Mouse (Mus musculus): ENCODE measurements at regions not wholly inside any gene's neighbourhood (a gene's known extent, or its start where the extent isn't known, plus 50 kb on each side); places are given as distances from the start of the nearest gene placed in this dataset.

- Histone ChIP-seq H3K4me3 (no peak overlapping the region), H3K27ac (no peak overlapping the region), H3K36me3 (ENCODE audit: control insufficient read depth, insufficient read depth, low read length) (no peaks in the 10 kb centered on the region), H3K9ac (ENCODE audit: low read depth, low read length) (no peak overlapping the region), H3K79me2 (replicated peaks; ENCODE audit: control insufficient read depth, insufficient read depth, low read length) (no peaks in the 10 kb centered on the region), H3K27me3 (ENCODE audit: control insufficient read depth, insufficient read depth, low read length) (no peaks in the 10 kb centered on the region), H3K4me1 (ENCODE audit: control insufficient read depth, insufficient read depth, low read length) (no peaks in the 10 kb centered on the region)
- no peak for DNase-seq
- 43% methylated on average over 1 of the region's 1 CpGs for WGBS
- intact Hi-C loops (cut with DNase I): no loop called here
- TF ChIP-seq CTCF (IDR thresholded peaks at IDR 0.05) (no peak), POLR2A (IDR thresholded peaks at IDR 0.05; ENCODE audit: insufficient read depth, low read depth, low read length) (no peak), EP300 (IDR thresholded peaks at IDR 0.05; ENCODE audit: insufficient read depth, low read depth, low read length) (no peak)
These were observed 686.2 kb downstream of the Tmem132b start for GRCm38 (mm10) chr5:126217746-126218145.

- 84% methylated on average over 3 of the region's 3 CpGs for WGBS
- no peak for DNase-seq
- Histone ChIP-seq H3K27ac (no peak overlapping the region), H3K4me3 (no peak overlapping the region), H3K27me3 (ENCODE audit: control insufficient read depth, insufficient read depth, low read length) (no peaks in the 10 kb centered on the region), H3K9ac (ENCODE audit: low read depth, low read length) (no peak overlapping the region), H3K36me3 (ENCODE audit: control insufficient read depth, insufficient read depth, low read length) (no peaks in the 10 kb centered on the region), H3K79me2 (replicated peaks; ENCODE audit: control insufficient read depth, insufficient read depth, low read length) (no peaks in the 10 kb centered on the region), H3K4me1 (ENCODE audit: control insufficient read depth, insufficient read depth, low read length) (no peaks in the 10 kb centered on the region)
- no peak for TF ChIP-seq EP300 (IDR thresholded peaks at IDR 0.05; ENCODE audit: insufficient read depth, low read depth, low read length)
- TF ChIP-seq CTCF (IDR thresholded peaks at IDR 0.05): no peak
- no peak for TF ChIP-seq POLR2A (IDR thresholded peaks at IDR 0.05; ENCODE audit: insufficient read depth, low read depth, low read length)
- intact Hi-C loops (cut with DNase I): no loop called here
These were observed 692.1 kb downstream of the Tmem132b start for GRCm38 (mm10) chr5:126223696-126224095.

- Histone ChIP-seq H3K4me3 (no peak overlapping the region), H3K27ac (no peak overlapping the region), H3K79me2 (replicated peaks; ENCODE audit: control insufficient read depth, insufficient read depth, low read length) (no peaks in the 10 kb centered on the region), H3K9ac (ENCODE audit: low read depth, low read length) (no peak overlapping the region), H3K4me1 (ENCODE audit: control insufficient read depth, insufficient read depth, low read length) (no peaks in the 10 kb centered on the region), H3K27me3 (ENCODE audit: control insufficient read depth, insufficient read depth, low read length) (no peaks in the 10 kb centered on the region), H3K36me3 (ENCODE audit: control insufficient read depth, insufficient read depth, low read length) (no peaks in the 10 kb centered on the region)
- TF ChIP-seq CTCF (IDR thresholded peaks at IDR 0.05) (no peak), EP300 (IDR thresholded peaks at IDR 0.05; ENCODE audit: insufficient read depth, low read depth, low read length) (no peak), POLR2A (IDR thresholded peaks at IDR 0.05; ENCODE audit: insufficient read depth, low read depth, low read length) (no peak)
- intact Hi-C loops (cut with DNase I): no loop called here
- 62% methylated on average over 4 of the region's 4 CpGs for WGBS
- DNase-seq: no peak
These were observed 699.2 kb downstream of the Tmem132b start for GRCm38 (mm10) chr5:126230768-126231167.

GRCm38 (mm10) chr5:126238071-126238470 lies 706.5 kb downstream of the Tmem132b start:
- intact Hi-C loops (cut with DNase I): no loop called here
- no peak for DNase-seq
- no peak for TF ChIP-seq POLR2A (IDR thresholded peaks at IDR 0.05; ENCODE audit: insufficient read depth, low read depth, low read length)
- 50% methylated on average over 3 of the region's 3 CpGs for WGBS
- H3K9ac ChIP-seq (ENCODE audit: low read depth, low read length): no peak overlapping the region
- H3K27me3 ChIP-seq (ENCODE audit: control insufficient read depth, insufficient read depth, low read length): no peaks in the 10 kb centered on the region
- no peaks in the 10 kb centered on the region for H3K79me2 ChIP-seq (replicated peaks; ENCODE audit: control insufficient read depth, insufficient read depth, low read length)
- no peak overlapping the region for H3K27ac ChIP-seq
- no peaks in the 10 kb centered on the region for H3K36me3 ChIP-seq (ENCODE audit: control insufficient read depth, insufficient read depth, low read length)
- no peaks in the 10 kb centered on the region for H3K4me1 ChIP-seq (ENCODE audit: control insufficient read depth, insufficient read depth, low read length)
- no peak overlapping the region for H3K4me3 ChIP-seq

- Histone ChIP-seq H3K36me3 (ENCODE audit: control insufficient read depth, insufficient read depth, low read length) (no peaks in the 10 kb centered on the region), H3K4me1 (ENCODE audit: control insufficient read depth, insufficient read depth, low read length) (no peaks in the 10 kb centered on the region), H3K79me2 (replicated peaks; ENCODE audit: control insufficient read depth, insufficient read depth, low read length) (no peaks in the 10 kb centered on the region), H3K27ac (no peak overlapping the region), H3K9ac (ENCODE audit: low read depth, low read length) (no peak overlapping the region), H3K4me3 (no peak overlapping the region), H3K27me3 (ENCODE audit: control insufficient read depth, insufficient read depth, low read length) (no peaks in the 10 kb centered on the region)
- TF ChIP-seq EP300 (IDR thresholded peaks at IDR 0.05; ENCODE audit: insufficient read depth, low read depth, low read length) (no peak), CTCF (IDR thresholded peaks at IDR 0.05) (no peak), POLR2A (IDR thresholded peaks at IDR 0.05; ENCODE audit: insufficient read depth, low read depth, low read length) (no peak)
- intact Hi-C loops (cut with DNase I): no loop called here
- 58% methylated on average over 2 of the region's 2 CpGs for WGBS
- no peak for DNase-seq
These were observed 714.2 kb downstream of the Tmem132b start for GRCm38 (mm10) chr5:126245776-126246175.

GRCm38 (mm10) chr5:126250331-126250730 lies 718.8 kb downstream of the Tmem132b start:
- intact Hi-C loops (cut with DNase I): no loop called here
- Histone ChIP-seq H3K36me3 (ENCODE audit: control insufficient read depth, insufficient read depth, low read length) (no peaks in the 10 kb centered on the region), H3K4me3 (no peak overlapping the region), H3K4me1 (ENCODE audit: control insufficient read depth, insufficient read depth, low read length) (no peaks in the 10 kb centered on the region), H3K9ac (ENCODE audit: low read depth, low read length) (no peak overlapping the region), H3K27ac (no peak overlapping the region), H3K27me3 (ENCODE audit: control insufficient read depth, insufficient read depth, low read length) (no peaks in the 10 kb centered on the region), H3K79me2 (replicated peaks; ENCODE audit: control insufficient read depth, insufficient read depth, low read length) (no peaks in the 10 kb centered on the region)
- WGBS: 70% methylated on average over 1 of the region's 1 CpGs
- TF ChIP-seq CTCF (IDR thresholded peaks at IDR 0.05) (no peak), EP300 (IDR thresholded peaks at IDR 0.05; ENCODE audit: insufficient read depth, low read depth, low read length) (no peak), POLR2A (IDR thresholded peaks at IDR 0.05; ENCODE audit: insufficient read depth, low read depth, low read length) (no peak)
- no peak for DNase-seq

Measured in heart, adult 2 months (tissue).